Mouse (Mus musculus): Measurements from ENCODE around the gene Polr3c. TPM values are rescaled to one million over a fixed set of nuclear protein-coding genes. Genes with fewer than 3 reads are reported as not detected.
A peak's percentile ranks its signal among the peaks of the same experiment; 100 is the strongest.

Gene Polr3c
- polyA plus RNA-seq, 1 experiment from 2014 or later: 38.2 TPM

DNA sequence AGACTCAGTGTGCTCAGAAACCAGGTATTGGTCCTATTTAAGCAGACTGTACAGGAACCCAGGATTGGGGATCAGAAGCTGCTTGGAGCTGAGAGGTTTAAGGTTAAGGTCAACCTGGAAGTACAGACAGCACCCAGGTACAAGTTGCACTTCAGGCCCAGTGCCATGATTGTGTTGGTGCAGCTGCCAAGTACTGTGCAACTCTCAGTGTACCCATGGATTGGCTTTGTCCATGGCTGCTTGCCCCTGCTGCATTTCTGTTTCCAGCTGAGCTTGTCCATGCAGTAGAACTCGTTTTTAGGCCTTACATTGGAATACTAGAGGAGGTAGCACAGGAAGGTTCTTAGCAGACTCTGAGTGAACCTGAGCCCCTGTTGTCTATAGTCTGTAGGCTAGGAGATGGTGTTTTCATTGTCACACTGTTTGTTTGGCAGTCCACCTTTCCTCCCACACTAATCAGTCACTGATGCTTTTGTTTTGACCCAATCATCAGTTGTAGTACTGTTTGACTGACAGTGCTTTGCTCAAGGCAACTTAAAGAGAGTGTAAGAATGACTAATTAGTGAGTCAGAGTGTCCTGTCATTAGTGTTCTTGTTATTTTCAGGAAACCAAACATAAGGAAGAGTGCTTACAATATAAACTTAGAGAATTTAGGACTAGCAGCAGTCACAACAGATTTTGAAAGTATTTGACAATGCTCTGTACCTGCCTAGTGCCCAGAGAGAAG lies 9.7 kb upstream of the Polr3c start:
- no peaks in the 10 kb centered on the region for H3K9me3 ChIP-seq
- H3K27ac ChIP-seq: no peak overlapping the region
- H3K36me3 ChIP-seq: no peaks in the 10 kb centered on the region
- WGBS: 33% methylated on average over 1 of the region's 1 CpGs
- H3K4me3 ChIP-seq: no peak overlapping the region
- no peak for ATAC-seq (ENCODE audit: borderline replicate concordance, extremely low read depth, low FRiP score, low TSS enrichment)
- no peaks in the 10 kb centered on the region for H3K27me3 ChIP-seq
- H3K4me2 ChIP-seq: no peak overlapping the region
- no peak overlapping the region for H3K9ac ChIP-seq
- no peaks in the 10 kb centered on the region for H3K4me1 ChIP-seq

DNA sequence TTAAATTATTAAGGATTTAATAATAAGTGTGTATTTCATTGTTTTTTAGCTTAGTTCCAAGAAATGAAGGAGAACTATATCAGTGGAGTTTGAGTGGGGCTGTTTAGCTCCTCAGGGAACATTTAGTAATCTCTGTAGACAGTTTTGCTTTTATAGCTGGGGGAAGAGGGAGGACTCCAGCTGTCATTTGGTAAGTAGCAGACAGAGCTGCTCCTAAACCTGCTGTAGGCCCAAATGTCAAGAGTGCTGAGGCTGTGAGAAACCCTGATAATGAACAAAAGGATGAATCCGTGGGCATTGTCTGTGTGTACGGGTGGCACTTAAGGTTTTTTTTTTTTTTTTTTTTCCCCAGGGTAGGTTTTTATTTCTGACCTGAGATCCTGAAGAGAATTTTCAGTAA lies 7.8 kb upstream of the Polr3c start:
- Histone ChIP-seq H3K4me3 (no peak overlapping the region), H3K27me3 (no peaks in the 10 kb centered on the region), H3K27ac (no peak overlapping the region), H3K36me3 (no peaks in the 10 kb centered on the region), H3K9ac (no peak overlapping the region), H3K4me1 (0 out of 2 replicates have a peak, but pooled peaks cover 2% of the 10 kb centered on the region), H3K4me2 (no peak overlapping the region), H3K9me3 (no peaks in the 10 kb centered on the region)
- 85% methylated on average over 2 of the region's 2 CpGs for WGBS
- no peak for ATAC-seq (ENCODE audit: borderline replicate concordance, extremely low read depth, low FRiP score, low TSS enrichment)

DNA sequence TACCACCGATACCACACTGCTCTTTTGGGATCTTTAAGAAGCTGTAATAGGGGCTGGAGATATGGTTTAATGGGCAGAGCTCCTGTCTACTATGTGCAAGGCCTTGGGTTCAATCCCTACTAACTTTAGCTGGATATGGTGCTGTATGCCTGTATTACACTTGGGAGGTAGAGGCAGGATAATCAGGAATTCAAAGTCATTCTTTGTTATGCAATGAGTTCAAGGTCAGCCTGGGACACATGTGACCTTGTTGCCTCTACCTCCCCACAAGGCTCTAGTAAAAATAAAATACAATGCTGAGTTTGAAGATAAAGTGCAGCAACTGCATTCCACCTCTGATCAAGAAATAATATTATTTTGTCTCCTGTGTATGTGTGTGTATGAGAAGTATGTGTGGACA lies 6.6 kb upstream of the Polr3c start:
- Histone ChIP-seq H3K9ac (no peak overlapping the region), H3K36me3 (no peaks in the 10 kb centered on the region), H3K4me1 (peaks cover 10% of the 10 kb centered on the region; the same call in 1 of the 2 replicates), H3K4me2 (no peak overlapping the region), H3K4me3 (no peak overlapping the region), H3K9me3 (no peaks in the 10 kb centered on the region), H3K27me3 (no peaks in the 10 kb centered on the region), H3K27ac (no peak overlapping the region)
- ATAC-seq (ENCODE audit: borderline replicate concordance, extremely low read depth, low FRiP score, low TSS enrichment): no peak
- WGBS: 94% methylated on average over 1 of the region's 1 CpGs

DNA sequence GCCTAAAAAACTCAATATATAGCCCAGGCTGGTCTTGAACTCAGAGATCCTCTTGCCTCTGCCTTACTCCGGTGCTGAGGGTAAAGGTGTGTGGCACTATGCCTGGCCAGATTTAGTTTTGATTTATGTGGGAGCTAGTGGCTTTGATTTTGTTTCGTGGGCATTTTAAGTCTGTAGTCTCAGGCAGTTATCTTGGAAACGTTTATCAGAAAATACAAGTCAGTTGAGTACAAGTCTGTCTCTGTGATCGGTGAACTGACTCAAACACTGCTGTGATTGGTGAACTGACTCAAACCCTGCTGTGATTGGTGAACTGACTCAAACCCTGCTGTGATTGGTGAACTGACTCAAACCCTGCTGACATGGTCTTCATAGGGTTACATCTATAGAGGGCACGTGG lies 3.4 kb upstream of the Polr3c start:
- Histone ChIP-seq H3K4me3 (no peak overlapping the region), H3K9me3 (no peaks in the 10 kb centered on the region), H3K27me3 (no peaks in the 10 kb centered on the region), H3K9ac (no peak overlapping the region), H3K36me3 (no peaks in the 10 kb centered on the region), H3K4me1 (peaks cover 24% of the 10 kb centered on the region), H3K4me2 (no peak overlapping the region), H3K27ac (no peak overlapping the region)
- ATAC-seq (ENCODE audit: borderline replicate concordance, extremely low read depth, low FRiP score, low TSS enrichment): no peak
- WGBS: 66% methylated on average over 5 of the region's 5 CpGs

DNA sequence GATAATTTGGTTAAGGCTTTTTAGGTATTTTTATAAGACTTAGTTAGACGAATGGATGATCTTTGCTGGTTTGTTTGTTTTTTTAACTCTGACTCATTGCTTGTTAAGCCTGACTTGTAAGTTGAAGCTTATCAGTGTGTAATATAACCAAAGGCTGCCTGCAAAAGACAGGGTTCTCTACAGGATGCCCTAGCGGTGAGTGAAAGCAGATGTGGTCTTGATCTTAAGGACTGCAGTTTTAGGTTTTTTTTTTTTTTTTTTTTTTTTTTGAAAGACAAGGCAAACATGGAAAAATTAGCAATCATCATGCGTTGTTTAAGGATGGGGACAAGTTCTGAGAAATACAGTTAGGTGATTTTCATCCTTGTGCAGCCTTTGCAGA lies 2.0 kb upstream of the Polr3c start:
- Histone ChIP-seq H3K9ac (no peak overlapping the region), H3K9me3 (no peaks in the 10 kb centered on the region), H3K27ac (no peak overlapping the region), H3K27me3 (no peaks in the 10 kb centered on the region), H3K4me1 (peaks cover 24% of the 10 kb centered on the region), H3K4me3 (no peak overlapping the region), H3K36me3 (no peaks in the 10 kb centered on the region), H3K4me2 (no peak overlapping the region)
- ATAC-seq (ENCODE audit: borderline replicate concordance, extremely low read depth, low FRiP score, low TSS enrichment): no peak
- WGBS: 26% methylated on average over 3 of the region's 3 CpGs

DNA sequence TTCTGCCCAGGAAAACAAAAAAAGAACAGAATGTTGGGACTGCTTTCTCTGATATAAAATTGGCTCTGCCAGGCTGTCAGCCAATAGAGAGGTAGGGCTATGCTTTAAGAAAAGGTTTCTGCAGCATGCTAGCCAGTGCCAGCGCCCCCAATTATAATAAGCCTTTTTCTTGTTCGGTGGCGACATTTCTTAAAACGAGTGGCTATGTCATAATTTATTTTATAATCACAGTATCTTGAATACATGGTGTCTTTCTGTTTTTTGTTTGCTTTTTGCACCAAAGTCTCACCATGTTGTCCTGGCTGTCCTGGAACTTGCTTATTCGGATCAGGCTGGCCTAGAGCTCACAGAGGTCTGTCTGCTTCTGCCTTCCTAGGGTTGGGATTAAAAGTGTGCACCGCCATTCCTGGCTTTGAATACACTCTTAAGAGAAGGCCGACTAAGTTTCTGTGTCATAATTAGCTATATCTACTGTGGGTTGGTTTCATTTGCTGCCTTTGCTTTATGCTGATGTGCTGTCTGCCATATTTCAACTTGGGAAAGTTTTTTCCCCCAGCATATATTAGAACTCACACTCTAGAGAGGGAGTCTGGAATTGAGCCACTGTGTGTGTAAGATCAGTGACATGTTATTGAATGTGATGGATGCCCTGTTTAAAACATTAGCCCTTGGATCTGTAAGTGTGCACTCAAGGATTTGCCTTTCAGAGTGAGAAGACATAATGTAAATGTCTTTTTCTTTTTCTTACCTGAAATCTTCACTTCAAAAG lies 1.4 kb upstream of the Polr3c start:
- 36% methylated on average over 7 of the region's 7 CpGs for WGBS
- Histone ChIP-seq H3K27me3 (no peaks in the 10 kb centered on the region), H3K4me2 (peak overlapping the region; percentile 65), H3K36me3 (peaks cover under 1% of the 10 kb centered on the region; the same call in 1 of the 2 replicates), H3K27ac (peak overlapping the region; percentile 73; the same call in 1 of the 2 replicates), H3K9me3 (no peaks in the 10 kb centered on the region), H3K4me3 (peak overlapping the region; percentile 97), H3K4me1 (peaks cover 24% of the 10 kb centered on the region), H3K9ac (peak overlapping the region; percentile 88; the same call in 1 of the 2 replicates)
- ATAC-seq (ENCODE audit: borderline replicate concordance, extremely low read depth, low FRiP score, low TSS enrichment): no peak

DNA sequence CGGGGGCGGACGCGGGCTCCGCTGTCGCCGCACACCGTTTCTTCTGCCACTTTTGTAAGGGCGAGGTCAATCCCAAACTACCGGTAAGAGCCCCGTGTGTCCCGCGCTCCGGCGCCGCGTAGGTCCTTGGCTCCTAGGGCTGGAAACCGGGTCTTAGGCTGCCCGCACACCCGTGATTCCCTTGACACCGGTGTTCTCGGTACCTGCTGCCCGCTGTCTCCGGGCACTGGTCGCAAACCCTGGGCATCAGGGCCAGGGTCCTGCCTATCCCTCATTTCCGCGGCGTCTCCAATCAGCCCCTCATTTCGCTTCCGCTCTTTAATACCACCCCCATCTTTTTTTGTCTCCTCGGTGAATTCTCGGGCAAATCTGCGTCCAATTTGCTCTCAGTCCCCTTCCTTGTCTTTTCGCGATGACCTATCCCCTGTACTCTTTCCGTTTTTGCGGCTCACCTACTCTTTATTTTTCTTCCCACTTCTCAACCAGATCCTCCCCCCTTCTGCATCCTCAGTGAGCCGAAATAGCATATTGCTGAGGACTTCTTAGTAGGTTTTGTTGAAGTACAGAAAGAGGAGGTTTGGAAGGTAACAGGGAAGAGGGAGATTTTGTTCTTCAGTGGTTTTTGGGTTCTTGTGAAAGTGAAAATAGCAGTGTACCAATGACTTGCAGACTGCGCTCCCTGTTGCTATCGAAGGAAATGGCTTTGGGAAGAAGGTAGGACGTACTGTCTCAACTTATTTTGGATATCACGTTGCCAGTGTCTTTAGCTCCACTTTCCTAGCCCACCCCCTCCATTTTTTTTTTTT lies 603 bp upstream of the Polr3c start:
- peak overlapping the region; percentile 97 for H3K4me3 ChIP-seq
- peak overlapping the region; percentile 88 for H3K9ac ChIP-seq
- peaks cover 9% of the 10 kb centered on the region; the same call in 1 of the 2 replicates for H3K36me3 ChIP-seq
- peak overlapping the region; percentile 73 for H3K27ac ChIP-seq
- peak overlapping the region; percentile 65 for H3K4me2 ChIP-seq
- H3K27me3 ChIP-seq: no peaks in the 10 kb centered on the region
- WGBS: under 1% methylated on average over 42 of the region's 42 CpGs
- H3K9me3 ChIP-seq: no peaks in the 10 kb centered on the region
- peaks cover 24% of the 10 kb centered on the region for H3K4me1 ChIP-seq
- ATAC-seq (ENCODE audit: borderline replicate concordance, extremely low read depth, low FRiP score, low TSS enrichment): peak; percentile 50

DNA sequence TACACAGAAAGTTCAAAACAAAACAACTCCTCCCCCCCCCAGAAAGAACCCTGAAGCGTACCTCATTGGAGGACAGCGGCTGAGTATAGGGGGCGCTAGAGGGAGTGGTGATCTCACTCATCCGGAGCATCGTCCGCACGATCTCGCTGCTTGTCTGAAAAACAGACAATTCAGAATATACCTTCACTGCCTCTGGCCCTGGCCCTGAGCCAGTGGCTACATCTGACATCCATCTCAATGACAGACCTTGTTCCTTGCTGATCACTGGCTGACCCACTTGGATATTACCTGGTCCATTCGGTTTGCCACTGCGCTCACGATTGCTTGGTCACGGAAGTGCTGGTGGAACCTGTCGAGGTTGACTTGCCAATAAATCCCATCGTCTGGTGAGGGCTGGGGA lies 8.3 kb downstream of the Polr3c start:
- Histone ChIP-seq H3K27ac (no peak overlapping the region), H3K4me1 (no peaks in the 10 kb centered on the region), H3K9ac (no peak overlapping the region), H3K36me3 (peaks cover 57% of the 10 kb centered on the region), H3K4me3 (no peak overlapping the region), H3K27me3 (no peaks in the 10 kb centered on the region), H3K4me2 (no peak overlapping the region), H3K9me3 (no peaks in the 10 kb centered on the region)
- 43% methylated on average over 14 of the region's 14 CpGs for WGBS
- no peak for ATAC-seq (ENCODE audit: borderline replicate concordance, extremely low read depth, low FRiP score, low TSS enrichment)

DNA sequence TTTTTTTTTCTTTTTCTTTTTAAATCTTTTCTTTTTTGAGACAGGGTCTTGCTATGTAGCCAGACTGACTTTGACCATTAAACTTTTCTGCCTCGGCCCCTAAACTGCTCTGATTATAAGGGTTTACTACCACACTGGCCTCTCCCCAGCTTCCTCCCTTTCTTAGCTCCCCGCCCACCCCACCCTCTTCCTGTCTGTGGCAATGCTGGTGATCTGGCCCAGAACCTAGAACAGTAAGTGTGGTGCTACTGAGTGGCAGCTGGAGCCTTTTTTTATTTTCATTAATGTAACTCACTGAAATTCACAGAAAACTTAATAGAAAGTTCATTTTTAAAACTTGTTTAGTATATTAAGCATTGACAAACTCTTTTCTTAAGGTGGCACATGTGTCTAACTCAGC lies 11.6 kb downstream of the Polr3c start:
- H3K4me3 ChIP-seq: no peak overlapping the region
- H3K27me3 ChIP-seq: no peaks in the 10 kb centered on the region
- H3K9ac ChIP-seq: no peak overlapping the region
- H3K27ac ChIP-seq: no peak overlapping the region
- no peaks in the 10 kb centered on the region for H3K9me3 ChIP-seq
- no peak overlapping the region for H3K4me2 ChIP-seq
- H3K36me3 ChIP-seq: peaks cover 66% of the 10 kb centered on the region
- ATAC-seq (ENCODE audit: borderline replicate concordance, extremely low read depth, low FRiP score, low TSS enrichment): no peak
- WGBS: 66% methylated on average over 2 of the region's 2 CpGs
- no peaks in the 10 kb centered on the region for H3K4me1 ChIP-seq

DNA sequence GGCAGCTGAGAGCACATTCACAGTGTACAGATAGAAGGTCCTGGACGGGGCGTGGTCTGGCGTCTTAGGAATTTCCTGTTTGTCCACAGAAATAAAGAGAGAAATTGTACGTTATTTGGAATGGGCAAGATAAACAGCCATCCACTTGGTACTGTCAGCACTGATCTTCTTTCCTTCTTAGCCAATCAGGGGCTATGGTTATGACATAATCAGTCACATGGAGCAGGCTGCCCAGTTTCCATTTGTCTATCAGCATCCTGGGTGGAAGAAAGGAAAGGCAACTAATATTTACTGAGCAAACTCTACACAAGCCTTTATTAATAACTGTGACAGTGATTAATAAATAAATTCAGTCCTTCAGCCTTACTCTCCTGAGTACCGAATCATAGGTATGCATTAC lies 13.1 kb downstream of the Polr3c start:
- 68% methylated on average over 5 of the region's 5 CpGs for whole genome bisulfite sequencing
- Histone ChIP-seq H3K36me3 (peaks cover 69% of the 10 kb centered on the region), H3K9me3 (no peaks in the 10 kb centered on the region), H3K4me1 (no peaks in the 10 kb centered on the region), H3K27ac (no peak overlapping the region), H3K27me3 (no peaks in the 10 kb centered on the region), H3K4me3 (no peak overlapping the region), H3K4me2 (no peak overlapping the region), H3K9ac (no peak overlapping the region)
- no peak for ATAC-seq (ENCODE audit: borderline replicate concordance, extremely low read depth, low FRiP score, low TSS enrichment)

DNA sequence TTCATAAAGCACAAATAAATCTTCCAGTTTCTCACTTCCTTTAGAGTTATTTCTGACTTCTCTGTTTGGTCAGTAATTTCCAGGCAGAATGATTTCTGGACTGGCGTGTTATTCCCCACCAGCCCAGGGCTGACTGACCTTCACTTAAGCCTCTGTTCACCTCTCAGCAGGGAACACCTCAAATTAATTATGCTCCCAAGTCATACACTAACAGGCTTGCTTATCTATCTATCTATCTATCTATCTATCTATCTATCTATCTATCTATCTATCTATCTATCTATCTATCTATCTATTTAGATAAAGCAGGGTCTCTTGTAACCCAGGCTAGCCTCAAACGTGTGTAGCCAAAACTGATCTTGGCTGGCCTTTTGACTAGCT lies 18.8 kb downstream of the Polr3c start:
- WGBS: 59% methylated on average over 2 of the region's 2 CpGs
- Histone ChIP-seq H3K9ac (no peak overlapping the region), H3K27me3 (peaks cover 8% of the 10 kb centered on the region), H3K4me1 (peaks cover 10% of the 10 kb centered on the region; the same call in 1 of the 2 replicates), H3K4me3 (no peak overlapping the region), H3K27ac (no peak overlapping the region), H3K4me2 (no peak overlapping the region), H3K9me3 (no peaks in the 10 kb centered on the region), H3K36me3 (peaks cover 51% of the 10 kb centered on the region)
- ATAC-seq (ENCODE audit: borderline replicate concordance, extremely low read depth, low FRiP score, low TSS enrichment): no peak

Measured in lung, embryonic 15.5 days (tissue).